Mouse (Mus musculus): ENCODE data around the gene Dxo. TPM values are rescaled to one million over a fixed set of nuclear protein-coding genes. Genes with fewer than 3 reads are reported as not detected.
A peak's percentile ranks its signal among the peaks of the same experiment; 100 is the strongest.
"Not testable (repeated sequence)": the region's sequence is repeated elsewhere in the genome, so short reads cannot be mapped to it uniquely, and the experiment has no call there.

The Dxo gene
- total RNA-seq (2021) = 65.0 and 65.5 TPM in 2 replicates
- long read RNA-seq, experiment 1, transcript Dxo-201 (7 exons, 1,519 nt) = major isoform, 22 of 70 reads
- long read RNA-seq, experiment 1, transcript Dxo-211 (7 exons, 1,447 nt) = minor isoform, 18 of 70 reads
- long read RNA-seq, experiment 1, partial matches to known transcripts = 19 of 70 reads
- long read RNA-seq, experiment 1, other reads (novel, unspliced or antisense) = 11 of 70 reads
- long read RNA-seq, experiment 2, transcript Dxo-211 (7 exons, 1,447 nt) = minor isoform, 17 of 68 reads
- long read RNA-seq, experiment 2, transcript Dxo-201 (7 exons, 1,519 nt) = major isoform, 18 of 68 reads
- long read RNA-seq, experiment 2, partial matches to known transcripts = 18 of 68 reads
- long read RNA-seq, experiment 2, other reads (novel, unspliced or antisense) = 15 of 68 reads

- DNase-seq = peak; percentile 98
These were observed at the start of gene Dxo, which contains the start of gene Stk19 for GRCm38 (mm10) chr17:34836856-34837221. Dxo (plus strand) TSS chr17:34837019. Stk19 (minus strand) TSS chr17:34836945.

GRCm38 (mm10) chr17:34795016-34795415, 41.8 kb upstream of the Dxo start:
- DNase-seq = peak; percentile 60

- DNase-seq = peak; percentile 86
These were observed 41.2 kb upstream of the Dxo start for GRCm38 (mm10) chr17:34795633-34796032.

DNA sequence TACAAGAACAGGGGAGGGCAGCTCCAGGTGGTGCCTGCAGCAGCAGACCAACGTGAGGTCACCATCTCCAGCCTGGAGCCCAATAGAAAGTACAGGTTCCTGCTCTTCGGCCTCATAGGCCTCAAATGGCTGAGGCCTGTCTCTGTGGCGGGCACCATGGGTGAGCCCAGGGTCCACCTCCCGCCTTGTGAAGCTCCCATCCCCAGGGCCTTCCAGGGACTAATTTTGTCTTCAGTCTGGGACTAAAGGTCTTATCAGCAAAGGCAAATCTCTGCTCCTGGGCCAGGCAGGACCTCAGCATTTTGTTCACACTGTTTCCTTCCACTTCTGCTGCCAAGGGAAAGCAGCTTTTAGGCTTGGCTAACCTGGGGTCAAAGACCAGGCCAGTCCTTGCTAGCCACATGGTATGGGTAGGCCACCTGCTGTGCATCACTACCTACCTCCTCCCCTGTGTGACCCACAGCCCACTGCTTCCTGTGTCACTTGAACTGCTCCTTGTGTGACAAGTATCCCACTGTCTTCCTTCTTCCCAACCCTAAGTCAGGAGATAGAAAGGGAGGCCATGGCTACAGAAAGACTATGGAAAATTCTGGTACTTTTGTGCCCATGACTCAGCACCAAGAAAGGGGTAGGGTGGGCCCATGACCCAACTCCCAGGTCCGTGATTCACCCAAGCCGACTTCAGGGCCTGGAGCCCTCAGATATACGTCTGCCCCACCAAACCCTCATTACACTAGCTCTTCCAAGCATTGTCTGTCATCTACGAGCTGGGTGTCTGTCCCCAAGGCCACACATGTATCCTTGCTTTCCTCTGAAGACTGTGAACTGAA, 40.3 kb upstream of the Dxo start:
- peak; percentile 77 for DNase-seq

- peak; percentile 68 for DNase-seq
These were observed 39.4 kb upstream of the Dxo start for GRCm38 (mm10) chr17:34797211-34797995.

GRCm38 (mm10) chr17:34798071-34798470, 38.7 kb upstream of the Dxo start:
- DNase-seq = peak; percentile 70

- DNase-seq = peak; percentile 37
These were observed 37.8 kb upstream of the Dxo start for GRCm38 (mm10) chr17:34798866-34799530.

DNA sequence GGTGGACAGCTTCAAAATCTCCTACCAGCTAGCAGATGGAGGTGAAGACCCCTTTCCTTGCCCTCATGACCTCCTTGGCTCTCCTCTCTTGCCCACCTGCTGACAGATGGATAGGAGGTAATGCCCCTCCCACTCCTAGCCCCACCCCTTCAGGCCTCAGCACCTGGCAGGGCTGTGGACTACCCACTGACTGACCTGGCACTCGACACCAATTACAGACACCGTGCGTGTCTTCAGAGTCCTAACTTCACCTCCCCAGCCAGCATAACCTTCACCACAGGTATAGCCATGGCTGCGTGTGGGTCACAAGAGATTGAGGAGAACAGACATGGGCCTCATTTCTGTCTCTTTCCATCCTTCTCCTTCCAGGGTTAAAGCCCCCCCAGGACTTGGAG, 37.3 kb upstream of the Dxo start:
- peak; percentile 22 for DNase-seq

GRCm38 (mm10) chr17:34800781-34801305, 36.0 kb upstream of the Dxo start:
- DNase-seq = not testable (repeated sequence)

DNA sequence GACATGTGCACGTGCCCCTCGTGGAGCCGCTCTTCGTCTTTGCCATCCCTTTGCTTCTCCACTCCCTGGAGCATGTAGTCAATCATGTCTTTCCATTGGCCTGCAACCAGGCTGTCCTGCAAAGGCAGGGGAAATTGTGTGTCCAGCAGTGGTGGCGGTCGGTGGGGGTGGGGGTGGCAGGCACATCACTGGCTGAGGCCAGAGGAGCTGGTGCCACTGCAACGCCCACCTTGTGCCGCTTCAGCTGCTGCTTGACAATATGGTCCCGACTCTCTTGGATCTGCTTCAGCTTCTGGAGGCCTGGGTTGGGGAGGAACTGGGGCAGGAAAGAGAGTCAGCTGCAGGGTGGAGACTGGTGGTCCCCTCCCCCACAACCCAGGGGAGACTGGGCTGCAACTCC, 34.1 kb upstream of the Dxo start:
- DNase-seq = not testable (repeated sequence)

GRCm38 (mm10) chr17:34803367-34803766, 33.5 kb upstream of the Dxo start:
- not testable (repeated sequence) for DNase-seq

DNA sequence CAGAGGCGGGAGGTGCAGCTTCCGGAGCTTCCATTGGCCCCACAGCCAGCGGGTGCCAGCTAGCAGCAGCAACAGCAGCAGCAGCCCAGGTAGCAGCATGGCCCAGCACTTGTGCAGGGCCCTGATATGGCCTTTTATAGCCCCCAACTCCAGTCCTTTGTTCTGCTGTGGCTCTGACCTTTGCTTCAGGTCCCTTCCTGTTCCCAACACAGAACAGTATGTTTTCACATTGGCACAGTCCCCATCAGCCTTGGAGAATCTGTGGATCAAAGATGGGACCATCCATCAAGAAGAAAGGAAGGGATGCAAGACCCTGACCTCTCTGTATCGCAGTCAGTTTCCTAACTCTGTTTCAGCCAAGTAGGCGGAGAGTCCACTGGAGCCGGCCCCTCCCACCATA, 32.5 kb upstream of the Dxo start, which contains the start of gene Cyp21a1:
Gene Cyp21a1, minus strand, starts transcription at position 261 of the 400 bp plus-strand sequence.
- DNase-seq = peak; percentile 83

DNA sequence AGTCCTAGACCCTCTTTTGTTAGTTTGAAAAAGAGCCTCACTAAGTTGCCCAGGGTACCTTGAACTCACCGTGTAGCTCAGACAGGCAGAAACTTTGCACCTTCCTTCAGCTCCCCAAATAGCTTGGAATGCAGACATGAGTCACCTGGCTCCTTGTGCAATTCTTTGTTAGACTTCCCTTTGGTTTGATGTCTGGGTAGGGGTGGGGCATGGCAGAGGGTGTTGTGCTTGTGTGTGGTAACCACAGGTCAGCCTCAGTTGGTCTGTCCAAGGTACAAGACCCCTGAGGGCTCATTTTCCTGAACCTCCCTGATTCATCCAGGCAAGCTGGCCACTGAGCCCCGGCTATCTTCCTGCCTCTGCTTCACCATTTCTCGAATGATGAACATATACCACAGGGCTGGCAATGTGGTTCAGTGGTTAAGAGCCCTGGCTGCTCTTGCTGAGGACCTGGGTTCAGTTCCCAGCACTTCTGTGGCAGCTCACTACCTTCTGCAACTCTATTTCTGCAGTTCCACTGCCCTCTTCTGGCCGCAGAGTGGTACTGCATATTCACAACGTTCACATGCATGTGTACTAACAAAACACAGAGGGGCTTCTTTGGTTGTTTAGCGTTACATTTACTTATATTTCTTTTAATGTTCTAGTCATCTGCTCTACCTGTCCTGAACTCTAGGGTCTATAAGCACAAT, 31.8 kb upstream of the Dxo start:
- DNase-seq = peak; percentile 46

- DNase-seq = no peak
These were observed 29.6 kb upstream of the Dxo start for GRCm38 (mm10) chr17:34807176-34807575.

DNA sequence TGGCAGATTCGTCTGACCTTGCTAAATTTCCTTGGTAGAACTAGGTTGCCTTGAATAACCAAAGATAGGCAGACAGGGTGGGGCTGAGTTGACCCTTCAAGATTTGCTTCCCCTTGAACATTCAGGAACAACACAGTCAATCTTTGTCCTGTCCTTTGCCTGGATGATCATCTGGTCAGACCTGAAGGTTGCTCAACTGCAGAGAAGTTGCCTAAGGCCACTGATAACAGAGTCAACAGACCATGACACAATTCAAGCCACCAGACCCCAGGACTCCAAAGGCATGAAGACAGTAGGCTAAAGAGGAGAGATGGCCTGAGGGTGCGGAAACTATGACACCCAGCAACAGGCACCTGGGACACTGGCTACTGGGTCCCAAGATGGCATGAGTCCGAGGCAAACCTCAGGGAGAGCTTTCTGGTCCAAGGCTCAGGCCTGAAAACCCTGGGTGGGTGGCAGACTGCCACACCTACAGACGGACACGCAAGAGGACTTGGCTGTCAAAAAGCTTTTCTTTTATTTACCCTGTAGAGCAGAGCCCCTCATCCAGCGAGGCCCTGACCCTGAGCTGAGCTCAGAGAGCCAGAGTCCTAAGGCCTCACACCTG, 28.1 kb upstream of the Dxo start:
- DNase-seq = no peak

- DNase-seq = peak; percentile 73
These were observed 26.4 kb upstream of the Dxo start for GRCm38 (mm10) chr17:34810411-34810810.

GRCm38 (mm10) chr17:34810811-34811210, 26.0 kb upstream of the Dxo start:
- DNase-seq = not testable (repeated sequence)

- DNase-seq = no peak
These were observed 25.5 kb upstream of the Dxo start for GRCm38 (mm10) chr17:34811275-34811674.

DNA sequence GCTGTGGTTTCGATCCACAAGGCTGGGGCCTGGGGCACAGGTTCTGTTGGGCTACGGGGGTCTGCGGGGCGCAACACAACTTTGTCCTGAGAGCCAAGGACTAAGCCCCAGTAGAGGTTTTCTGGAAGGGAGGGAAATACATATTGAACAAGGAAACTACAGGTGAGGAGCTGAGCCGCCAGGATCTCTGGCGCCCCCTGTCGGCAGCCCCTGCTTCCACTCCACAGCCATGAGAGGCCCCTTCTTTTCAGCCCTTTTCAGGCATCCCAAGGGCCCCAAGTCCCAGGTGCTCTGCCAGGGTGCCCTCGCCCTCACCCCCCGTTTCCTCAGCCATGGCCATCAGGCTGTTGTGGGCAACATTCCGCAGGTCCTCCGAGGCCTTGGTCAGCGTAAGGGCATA, 23.1 kb upstream of the Dxo start:
- not testable (repeated sequence) for DNase-seq

GRCm38 (mm10) chr17:34814818-34815370, 21.9 kb upstream of the Dxo start:
- no peak for DNase-seq
